Mouse (Mus musculus): ENCODE results near the gene Dpep2nb. TPM values are rescaled to one million over a fixed set of nuclear protein-coding genes. Genes with fewer than 3 reads are reported as not detected.
"Not testable (repeated sequence)": the region's sequence is repeated elsewhere in the genome, so short reads cannot be mapped to it uniquely, and the experiment has no call there.

The Dpep2nb gene
- polyA plus RNA-seq, 1 experiment from 2014 or later: 0.21 TPM

DNA sequence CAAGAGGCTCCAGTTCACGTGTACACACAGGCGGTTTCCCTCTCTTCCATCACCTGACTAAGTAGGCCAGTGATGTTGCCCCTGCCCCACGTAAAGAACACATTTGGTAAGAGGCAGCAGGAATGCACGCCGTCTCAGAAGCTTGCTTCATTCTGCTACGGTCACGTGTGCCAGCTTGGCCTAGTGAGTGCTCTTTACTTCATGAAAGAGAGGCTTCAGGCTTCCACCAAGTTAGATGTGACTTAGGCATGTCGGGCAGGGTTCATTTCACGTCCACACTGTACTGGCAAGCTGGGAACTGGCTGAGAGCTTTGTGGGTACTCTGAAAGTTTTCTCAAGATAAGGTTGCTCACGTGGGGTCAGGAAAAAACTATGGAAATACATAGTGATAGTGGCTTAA is 32.9 kb upstream of the Dpep2nb start:
- Histone ChIP-seq H3K4me1 (no peaks in the 10 kb centered on the region), H3K27me3 (replicated peaks) (no peaks in the 10 kb centered on the region), H3K9ac (no peak overlapping the region), H3K4me3 (no peak overlapping the region), H3K9me3 (no peaks in the 10 kb centered on the region), H3K4me2 (no peak overlapping the region), H3K36me3 (replicated peaks) (peaks cover 3% of the 10 kb centered on the region; the same call in 1 of the 2 replicates), H3K27ac (no peak overlapping the region)
- no peak for ATAC-seq (replicated peaks)
- WGBS: 95% methylated on average over 10 of the region's 10 CpGs

DNA sequence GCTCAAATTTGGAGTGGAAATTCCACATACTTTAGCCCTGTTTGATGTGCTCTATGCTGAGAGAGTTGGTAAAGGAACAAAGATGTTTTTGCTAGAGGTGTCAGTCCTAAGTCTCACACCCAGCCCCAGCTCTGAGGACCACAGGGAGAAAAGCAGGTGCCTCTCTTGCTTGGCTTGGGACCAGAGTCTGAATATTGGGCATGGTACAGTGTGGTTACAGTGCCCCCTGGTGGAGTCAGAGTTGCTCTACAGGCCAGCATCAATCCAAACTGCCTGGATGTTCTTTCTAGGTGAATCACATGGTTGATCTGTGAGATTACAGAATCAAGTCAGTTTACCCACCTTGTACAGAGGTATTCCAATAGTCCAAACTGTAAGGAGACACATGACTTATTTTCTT is 16.7 kb upstream of the Dpep2nb start:
- Histone ChIP-seq H3K4me2 (no peak overlapping the region), H3K27ac (no peak overlapping the region), H3K4me1 (no peaks in the 10 kb centered on the region), H3K36me3 (replicated peaks) (0 out of 2 replicates have a peak, but pooled peaks cover 4% of the 10 kb centered on the region), H3K9ac (no peak overlapping the region), H3K9me3 (no peaks in the 10 kb centered on the region), H3K4me3 (no peak overlapping the region), H3K27me3 (replicated peaks) (no peaks in the 10 kb centered on the region)
- ATAC-seq (replicated peaks): peak; percentile 48; the same call in 1 of the 2 replicates

DNA sequence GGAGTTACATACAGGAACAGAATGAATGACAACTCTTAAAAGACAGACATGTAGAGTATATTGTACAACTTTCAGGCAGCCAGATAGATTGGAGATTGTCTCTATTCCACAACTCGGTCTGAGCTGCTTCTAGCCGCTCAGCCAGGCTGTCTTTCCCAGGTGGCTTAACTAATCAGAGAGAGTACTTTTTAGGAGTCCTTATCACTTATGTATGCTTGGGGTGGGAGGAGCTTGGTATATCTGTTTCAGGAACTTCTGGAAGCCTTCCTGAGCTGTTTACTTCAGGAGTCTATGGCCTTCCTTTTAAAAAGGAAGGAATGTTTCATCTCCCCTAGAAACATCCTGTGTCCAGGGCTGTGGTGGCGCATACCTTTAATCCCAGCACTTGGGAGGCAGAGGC is 12.3 kb upstream of the Dpep2nb start:
- Histone ChIP-seq H3K27ac (no peak overlapping the region), H3K4me1 (no peaks in the 10 kb centered on the region), H3K36me3 (replicated peaks) (0 out of 2 replicates have a peak, but pooled peaks cover 4% of the 10 kb centered on the region), H3K27me3 (replicated peaks) (no peaks in the 10 kb centered on the region), H3K9ac (no peak overlapping the region), H3K4me2 (no peak overlapping the region), H3K9me3 (no peaks in the 10 kb centered on the region), H3K4me3 (no peak overlapping the region)
- no peak for ATAC-seq (replicated peaks)
- 91% methylated on average over 3 of the region's 3 CpGs for WGBS

DNA sequence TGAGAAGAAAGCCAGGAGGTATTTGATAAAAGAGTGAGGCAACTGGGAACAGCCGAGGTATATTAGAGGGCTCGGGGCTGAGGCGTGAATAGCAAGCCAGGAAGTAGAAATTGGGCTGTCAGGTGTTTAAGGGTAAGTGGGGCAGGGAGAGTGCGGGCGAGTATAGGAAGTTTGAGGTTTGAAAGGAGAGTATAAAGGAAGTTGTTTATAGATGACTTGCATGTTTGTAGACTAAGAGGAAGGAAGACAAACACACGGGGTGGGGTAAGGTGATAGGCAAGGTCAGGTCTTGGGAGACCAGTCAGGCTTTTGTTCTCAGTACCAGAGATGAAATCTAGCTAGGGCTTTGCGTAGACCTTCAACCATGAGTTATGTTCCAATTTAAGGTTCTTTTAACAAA is 11.4 kb upstream of the Dpep2nb start:
- Histone ChIP-seq H3K4me3 (no peak overlapping the region), H3K4me1 (peaks cover under 1% of the 10 kb centered on the region), H3K27me3 (replicated peaks) (no peaks in the 10 kb centered on the region), H3K36me3 (replicated peaks) (0 out of 2 replicates have a peak, but pooled peaks cover 4% of the 10 kb centered on the region), H3K9me3 (no peaks in the 10 kb centered on the region), H3K4me2 (no peak overlapping the region), H3K27ac (no peak overlapping the region), H3K9ac (no peak overlapping the region)
- ATAC-seq (replicated peaks): no peak
- 97% methylated on average over 7 of the region's 7 CpGs for WGBS

DNA sequence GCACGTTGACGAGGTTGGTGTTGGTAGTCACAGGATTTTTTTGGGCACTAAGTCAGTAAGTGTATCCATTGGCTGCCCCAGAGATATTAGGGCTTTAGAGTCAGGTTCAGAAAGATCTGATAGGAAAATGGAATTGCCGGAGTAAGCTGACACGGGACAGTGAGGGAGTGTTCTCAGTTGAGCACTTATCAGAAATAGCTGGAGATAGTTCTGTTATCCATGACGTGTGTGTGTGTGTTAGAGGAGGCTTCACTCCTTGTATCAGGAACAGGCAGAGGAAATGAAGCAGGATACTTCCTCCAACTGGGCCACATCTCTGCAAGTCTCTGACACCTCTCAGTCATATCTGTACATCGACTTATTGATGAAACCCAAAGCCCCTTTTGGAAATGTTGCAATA is 10.5 kb upstream of the Dpep2nb start:
- Histone ChIP-seq H3K27ac (no peak overlapping the region), H3K36me3 (replicated peaks) (0 out of 2 replicates have a peak, but pooled peaks cover 4% of the 10 kb centered on the region), H3K4me2 (no peak overlapping the region), H3K9me3 (no peaks in the 10 kb centered on the region), H3K27me3 (replicated peaks) (no peaks in the 10 kb centered on the region), H3K4me1 (peaks cover 6% of the 10 kb centered on the region), H3K9ac (no peak overlapping the region), H3K4me3 (no peak overlapping the region)
- WGBS: 91% methylated on average over 6 of the region's 6 CpGs
- no peak for ATAC-seq (replicated peaks)

DNA sequence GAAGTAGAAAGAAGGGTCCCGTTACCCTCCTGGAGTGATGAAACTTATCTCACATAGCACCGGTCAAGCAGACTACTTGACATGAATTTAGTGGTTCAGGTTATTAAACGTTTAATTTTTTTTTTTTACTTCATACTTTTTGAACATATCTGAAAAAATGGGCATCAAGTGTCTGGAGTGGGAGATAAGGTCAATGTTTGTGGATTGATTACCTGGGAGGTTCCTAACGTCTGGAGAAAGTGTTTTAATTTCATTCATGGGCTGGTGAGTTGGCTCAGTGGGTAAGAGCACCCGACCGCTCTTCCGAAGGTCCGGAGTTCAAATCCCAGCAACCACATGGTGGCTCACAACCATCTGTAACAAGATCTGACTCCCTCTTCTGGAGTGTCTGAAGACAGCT is 6.4 kb upstream of the Dpep2nb start:
- not testable (repeated sequence) for H3K27ac ChIP-seq; ATAC-seq (replicated peaks); H3K36me3 ChIP-seq (replicated peaks); H3K27me3 ChIP-seq (replicated peaks); H3K9me3 ChIP-seq
- peak overlapping the region; percentile 100 for H3K4me2 ChIP-seq
- H3K9ac ChIP-seq: peak overlapping the region; percentile 88; the same call in 1 of the 2 replicates
- whole genome bisulfite sequencing: 87% methylated on average over 8 of the region's 8 CpGs
- H3K4me3 ChIP-seq: peak overlapping the region; percentile 94
- H3K4me1 ChIP-seq: peaks cover 19% of the 10 kb centered on the region

DNA sequence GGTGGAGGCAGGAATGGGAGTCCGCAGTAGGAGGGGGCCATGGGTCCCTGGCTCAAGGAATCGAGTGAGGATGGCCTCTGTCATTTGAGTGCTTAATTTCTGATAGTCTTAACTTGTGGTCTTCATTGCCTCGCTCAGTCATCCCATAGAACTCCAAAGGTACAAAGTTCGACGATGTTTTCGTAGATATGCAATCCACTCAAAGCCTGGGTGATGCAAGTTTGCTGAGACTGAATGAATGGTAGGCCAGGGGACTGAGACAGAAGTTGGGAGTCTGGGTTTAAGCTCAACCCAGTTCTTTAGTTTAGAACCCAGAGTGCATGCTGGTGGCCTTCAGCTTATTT is 5.8 kb upstream of the Dpep2nb start, which contains the start of gene Ddx28:
Gene Ddx28, minus strand, starts transcription at position 240 of the 344 bp plus-strand sequence.
- H3K9me3 ChIP-seq: no peaks in the 10 kb centered on the region
- peaks cover 19% of the 10 kb centered on the region for H3K4me1 ChIP-seq
- peak within 1 kb of the TSS; percentile 88 for H3K9ac ChIP-seq
- H3K4me2 ChIP-seq: peak within 1 kb of the TSS; percentile 100
- 0 out of 2 replicates have a peak, but pooled peaks cover 4% of the 10 kb centered on the region for H3K36me3 ChIP-seq (replicated peaks)
- no peaks in the 10 kb centered on the region for H3K27me3 ChIP-seq (replicated peaks)
- peak within 1 kb of the TSS; percentile 80 for H3K27ac ChIP-seq
- WGBS: 2% methylated on average over 6 of the region's 6 CpGs
- H3K4me3 ChIP-seq: peak within 1 kb of the TSS; percentile 94
- ATAC-seq (replicated peaks): no peak

DNA sequence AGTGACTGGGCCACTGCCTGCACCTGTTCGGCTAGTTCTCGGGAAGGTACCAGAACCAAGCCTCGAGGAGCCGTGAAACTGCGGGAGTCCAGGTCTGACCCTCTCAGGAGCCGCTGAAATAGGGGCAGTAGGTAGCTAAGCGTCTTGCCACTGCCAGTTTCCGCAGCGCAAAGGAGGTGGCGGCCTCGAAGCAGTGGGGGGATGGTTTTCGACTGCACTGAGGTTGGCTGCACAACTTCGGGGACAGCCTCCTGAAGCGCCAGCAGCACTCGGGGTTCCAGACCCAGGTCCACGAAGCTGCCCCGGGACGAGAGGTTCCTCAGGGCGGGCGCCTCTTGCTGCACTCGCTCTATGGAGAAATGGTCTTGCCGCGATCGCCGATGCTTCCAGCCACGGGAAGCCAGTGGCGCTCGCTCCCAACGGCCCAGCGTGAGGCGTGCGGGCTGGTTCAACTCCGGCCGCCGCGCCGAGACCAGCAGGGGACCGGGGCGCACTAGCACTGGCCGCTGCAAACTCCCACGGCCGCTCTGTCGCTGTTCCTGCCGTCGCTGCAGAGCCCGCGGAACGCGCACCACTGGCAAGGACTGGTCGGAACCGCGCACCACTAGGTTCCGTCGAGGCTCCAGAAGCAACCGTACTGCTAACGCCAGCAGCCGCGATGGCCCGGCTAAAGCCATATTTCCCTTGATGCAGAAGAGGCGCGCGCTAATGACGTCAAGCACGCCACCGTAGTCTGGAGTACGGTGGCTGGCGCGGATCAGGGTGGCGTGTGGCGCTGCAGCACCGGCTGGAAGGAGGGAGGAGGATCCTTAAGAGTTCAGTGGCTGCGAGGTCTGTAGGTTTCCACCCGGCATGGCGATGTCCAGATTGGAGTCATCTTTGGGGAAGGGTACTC is 5.2 kb upstream of the Dpep2nb start:
- H3K36me3 ChIP-seq (replicated peaks): 0 out of 2 replicates have a peak, but pooled peaks cover 3% of the 10 kb centered on the region
- no peaks in the 10 kb centered on the region for H3K27me3 ChIP-seq (replicated peaks)
- peak overlapping the region; percentile 94 for H3K4me3 ChIP-seq
- H3K4me1 ChIP-seq: peaks cover 19% of the 10 kb centered on the region
- no peaks in the 10 kb centered on the region for H3K9me3 ChIP-seq
- peak overlapping the region; percentile 88 for H3K9ac ChIP-seq
- ATAC-seq (replicated peaks): peak; percentile 96
- peak overlapping the region; percentile 100 for H3K4me2 ChIP-seq
- peak overlapping the region; percentile 80 for H3K27ac ChIP-seq
- whole genome bisulfite sequencing: 2% methylated on average over 74 of the region's 74 CpGs

DNA sequence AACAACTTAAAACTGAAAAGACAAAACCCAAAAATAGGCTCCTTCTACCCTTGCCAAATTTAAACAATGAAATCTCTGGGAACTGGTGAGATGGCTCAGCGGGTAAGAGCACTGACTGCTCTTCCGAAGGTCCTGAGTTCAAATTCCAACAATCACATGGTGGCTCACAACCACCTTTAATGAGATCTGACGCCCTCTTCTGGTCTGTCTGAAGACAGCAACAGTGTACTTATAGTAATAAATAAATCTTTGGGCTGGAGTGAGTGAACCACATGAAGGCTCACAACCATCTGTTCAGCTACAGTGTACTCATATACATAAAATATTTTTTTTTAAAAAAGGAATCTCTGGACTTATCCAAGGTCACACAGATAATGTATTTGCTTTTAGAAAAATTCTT is 2.1 kb upstream of the Dpep2nb start:
- H3K4me2 ChIP-seq; H3K4me3 ChIP-seq; H3K36me3 ChIP-seq (replicated peaks); H3K27me3 ChIP-seq (replicated peaks); H3K9ac ChIP-seq; H3K9me3 ChIP-seq; ATAC-seq (replicated peaks); H3K27ac ChIP-seq: not testable (repeated sequence)
- peaks cover 19% of the 10 kb centered on the region for H3K4me1 ChIP-seq
- WGBS: 63% methylated on average over 3 of the region's 3 CpGs

DNA sequence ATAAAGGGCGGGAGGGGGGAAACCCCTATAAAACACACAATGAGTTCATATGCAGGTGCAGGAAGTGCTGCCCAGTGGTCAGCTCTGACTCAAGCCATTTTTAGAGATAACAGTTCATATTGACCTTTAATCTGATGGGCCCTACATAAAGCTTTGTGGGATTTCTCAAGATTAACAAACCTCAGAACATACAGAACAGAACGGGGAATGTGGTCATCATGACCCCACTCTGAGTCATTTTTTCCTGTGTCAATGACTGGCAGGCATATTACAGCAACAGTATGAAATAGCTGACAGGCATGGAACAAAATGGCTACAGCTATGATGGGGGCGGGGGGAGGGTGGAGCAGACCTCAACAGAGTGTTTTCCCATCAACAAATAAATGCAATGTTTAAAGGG is 1.4 kb upstream of the Dpep2nb start:
- Histone ChIP-seq H3K36me3 (replicated peaks) (no peaks in the 10 kb centered on the region), H3K9ac (no peak overlapping the region), H3K27me3 (replicated peaks) (no peaks in the 10 kb centered on the region), H3K9me3 (no peaks in the 10 kb centered on the region), H3K4me1 (peaks cover 19% of the 10 kb centered on the region), H3K4me3 (no peak overlapping the region), H3K4me2 (no peak overlapping the region), H3K27ac (no peak overlapping the region)
- ATAC-seq (replicated peaks): no peak
- WGBS: 87% methylated on average over 3 of the region's 3 CpGs

DNA sequence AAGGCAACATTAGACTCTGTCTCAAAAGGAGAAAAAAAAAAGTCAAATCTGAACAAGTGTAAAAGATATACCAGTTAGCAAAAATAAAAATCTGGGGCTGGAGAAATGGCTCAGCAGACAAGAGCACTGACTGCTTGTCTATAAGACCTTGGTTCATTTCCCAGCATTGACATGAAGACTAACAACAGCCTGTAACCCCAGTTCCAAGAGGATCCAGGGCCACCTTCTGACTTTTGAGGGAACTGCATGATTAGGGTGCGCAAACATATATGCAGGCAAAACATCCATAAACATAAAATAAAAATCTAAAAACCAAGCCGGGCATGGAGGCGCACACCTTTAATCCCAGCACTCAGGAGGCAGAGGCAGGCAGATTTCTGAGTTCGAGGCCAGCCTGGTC is 638 bp upstream of the Dpep2nb start:
- no peak for ATAC-seq (replicated peaks)
- H3K9ac ChIP-seq: no peak overlapping the region
- peaks cover 13% of the 10 kb centered on the region for H3K4me1 ChIP-seq
- WGBS: 83% methylated on average over 4 of the region's 4 CpGs
- H3K4me2 ChIP-seq: no peak overlapping the region
- no peaks in the 10 kb centered on the region for H3K36me3 ChIP-seq (replicated peaks)
- no peak overlapping the region for H3K27ac ChIP-seq
- H3K9me3 ChIP-seq: no peaks in the 10 kb centered on the region
- H3K4me3 ChIP-seq: no peak overlapping the region
- no peaks in the 10 kb centered on the region for H3K27me3 ChIP-seq (replicated peaks)

DNA sequence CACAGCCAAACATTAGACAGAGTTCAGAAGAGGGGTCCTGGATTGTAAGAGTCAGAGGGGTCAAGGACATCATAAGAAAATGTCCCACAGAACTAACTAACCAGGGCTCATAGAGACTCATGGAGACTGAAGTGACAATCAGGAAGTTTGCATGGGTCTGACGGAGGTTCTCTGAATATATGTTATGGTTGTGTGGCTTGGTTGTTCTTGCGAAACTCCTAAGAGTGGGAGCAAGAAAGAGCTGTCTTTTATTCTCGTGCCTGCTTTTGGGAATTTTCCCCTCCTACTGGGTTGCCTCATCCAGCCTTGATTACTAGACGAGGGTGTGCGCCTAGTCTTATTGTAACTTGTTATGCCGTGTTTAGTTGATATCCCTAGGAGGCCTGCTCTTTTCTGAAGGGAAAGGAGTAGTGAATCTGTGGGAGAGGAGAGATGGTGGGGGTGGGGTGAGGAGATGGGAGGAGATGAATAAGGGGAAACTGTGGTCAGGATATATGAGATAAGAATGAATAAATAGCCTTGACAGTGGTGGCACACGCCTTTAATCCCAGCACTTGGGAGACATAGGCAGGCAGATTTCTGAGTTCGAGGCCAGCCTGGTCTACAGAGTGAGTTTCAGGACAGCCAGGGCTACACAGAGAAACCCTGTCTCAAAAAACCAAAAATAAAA is 1.1 kb downstream of the Dpep2nb start:
- no peak overlapping the region for H3K4me2 ChIP-seq
- H3K4me3 ChIP-seq: no peak overlapping the region
- WGBS: 80% methylated on average over 8 of the region's 8 CpGs
- no peaks in the 10 kb centered on the region for H3K9me3 ChIP-seq
- H3K9ac ChIP-seq: no peak overlapping the region
- no peak for ATAC-seq (replicated peaks)
- H3K27me3 ChIP-seq (replicated peaks): no peaks in the 10 kb centered on the region
- H3K4me1 ChIP-seq: peaks cover 2% of the 10 kb centered on the region; the same call in 1 of the 2 replicates
- no peaks in the 10 kb centered on the region for H3K36me3 ChIP-seq (replicated peaks)
- no peak overlapping the region for H3K27ac ChIP-seq
